Mouse (Mus musculus) testis, adult 2 months (tissue): ENCODE data around the gene Sf1.

Experiments
- CTCF ChIP-seq: fragments of 200-500 bp; IDR thresholded peaks from 2 replicates; pipeline ENCODE4 v1.5.1; 2012; ENCODE audit warnings: low read depth, mild to moderate bottlenecking, inconsistent platforms, low read length, moderate library complexity; ENCODE audit not compliant: control insufficient read depth, insufficient read depth, insufficient replicate concordance
- POLR2A ChIP-seq: fragments of 200-500 bp; IDR thresholded peaks from 2 replicates; pipeline ENCODE4 v1.6.1; 2012; ENCODE audit warnings: low read depth, mild to moderate bottlenecking, inconsistent platforms, low read length, moderate library complexity; ENCODE audit not compliant: control insufficient read depth

DNA sequence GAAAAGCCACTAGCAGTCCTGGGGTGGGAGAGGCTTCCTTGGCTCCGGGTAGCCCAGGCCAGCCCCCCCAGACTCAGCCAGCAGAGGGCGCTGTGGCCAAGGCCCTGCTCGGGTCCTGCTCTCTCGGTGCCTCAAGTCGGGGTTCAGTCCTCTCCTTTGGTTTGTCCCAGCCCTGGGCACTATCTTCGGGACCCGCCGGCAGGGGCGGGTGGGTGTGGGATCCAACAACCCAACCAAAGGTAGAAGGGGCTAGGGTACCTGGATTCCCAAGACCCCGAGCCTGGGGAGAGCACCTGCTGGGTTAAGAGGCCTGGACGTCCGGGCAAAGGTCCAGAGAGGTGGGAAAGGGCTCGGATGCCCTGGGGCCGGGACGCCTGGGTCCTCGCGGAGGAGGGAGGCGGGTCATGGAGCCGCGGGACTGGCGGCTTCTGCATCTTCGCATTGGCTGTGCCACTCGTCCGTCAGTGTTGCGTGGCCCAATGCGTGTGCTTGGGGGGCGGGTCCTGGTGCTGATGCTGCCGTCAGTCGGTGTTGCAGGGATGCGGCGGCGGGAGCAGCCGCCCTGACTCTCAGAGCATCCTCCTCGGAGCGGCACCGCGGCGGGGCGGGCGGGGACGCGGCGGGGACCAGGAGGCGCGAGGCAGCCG is 54.9 kb downstream of the Sf1 start, which contains the start of gene Nrxn2:
- TF ChIP-seq CTCF (peak; percentile 84; the same call in 1 of the 2 replicates), POLR2A (no peak)
